Mouse (Mus musculus) ES-E14 (cell line): ENCODE measurements around the gene Rassf5.

Experiments used
- HCFC1 ChIP-seq: IDR thresholded peaks from 2 replicates; pipeline ENCODE4 v1.6.1; 2012; ENCODE audit warnings: low read length, inconsistent platforms, borderline replicate concordance; ENCODE audit not compliant: insufficient read depth
- MAFK ChIP-seq: IDR thresholded peaks from 2 replicates; pipeline ENCODE4 v1.6.1; 2014; ENCODE audit warnings: mild to moderate bottlenecking, low read depth, low read length, inconsistent platforms; ENCODE audit not compliant: insufficient read depth
- ZC3H11A ChIP-seq: IDR thresholded peaks from 2 replicates; pipeline ENCODE4 v1.6.1; 2012; ENCODE audit warnings: low read depth, mild to moderate bottlenecking, inconsistent platforms, low read length, borderline replicate concordance

DNA sequence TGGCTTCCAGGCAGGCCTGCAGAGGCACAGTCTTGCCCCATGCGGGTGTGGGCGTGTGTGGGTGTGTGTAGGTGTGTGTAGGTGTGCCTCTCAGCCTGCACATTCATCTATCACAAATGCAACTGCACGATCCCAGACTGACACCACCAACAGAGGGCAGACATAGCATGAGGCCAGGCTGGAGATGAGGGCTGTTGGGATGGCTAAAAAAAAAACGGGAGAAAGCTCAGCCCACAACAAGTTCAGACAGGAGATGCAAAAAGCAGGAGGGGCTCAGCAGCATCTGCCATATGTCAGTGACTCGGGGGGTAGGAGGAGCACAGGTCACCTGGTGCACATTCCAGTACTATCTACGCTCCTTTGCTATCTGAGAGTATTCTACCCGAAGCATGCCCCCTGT is 16.8 kb downstream of the Rassf5 start:
- no peak for TF ChIP-seq MAFK
- no peak for TF ChIP-seq HCFC1
- TF ChIP-seq ZC3H11A = no peak
